Mouse (Mus musculus): ENCODE measurements around the gene Chst8. TPM values are rescaled to one million over a fixed set of nuclear protein-coding genes. Genes with fewer than 3 reads are reported as not detected.
A peak's percentile ranks its signal among the peaks of the same experiment; 100 is the strongest.

Gene Chst8
- polyA plus RNA-seq, 1 experiment from 2014 or later, result 9.2 TPM

DNA sequence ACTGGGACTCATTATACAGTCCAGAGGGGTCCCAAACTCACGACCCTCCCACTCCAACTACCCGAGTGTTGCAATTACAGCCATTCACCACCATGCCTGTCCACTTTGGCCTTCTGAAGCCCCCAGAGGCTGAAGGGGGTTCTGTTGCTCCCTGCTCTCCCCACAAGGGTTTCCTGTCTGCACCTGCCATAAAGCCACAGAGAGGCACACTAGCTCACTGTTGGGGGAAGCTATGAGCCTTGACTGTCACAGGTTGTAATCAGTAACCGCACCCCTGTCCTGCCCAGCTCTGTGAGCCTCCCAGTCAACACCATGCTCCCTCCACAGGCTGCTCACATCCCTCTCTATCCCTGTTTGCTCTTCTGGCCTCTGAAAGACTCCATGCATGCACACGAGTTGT is 64.0 kb downstream of the Chst8 start:
- 61% methylated on average over 4 of the region's 4 CpGs for WGBS
- Histone ChIP-seq H3K4me2 (ENCODE audit: low read length) (no peak overlapping the region), H3K4me1 (ENCODE audit: control insufficient read depth, insufficient read depth, low read depth, low read length) (peaks cover 20% of the 10 kb centered on the region), H3K9ac (ENCODE audit: low read depth, low read length) (no peak overlapping the region), H3K36me3 (ENCODE audit: control insufficient read depth, insufficient read depth, low read length) (no peaks in the 10 kb centered on the region), H3K4me3 (ENCODE audit: low read length) (no peak overlapping the region), H3K27me3 (replicated peaks; ENCODE audit: control insufficient read depth, insufficient read depth, low read length) (no peaks in the 10 kb centered on the region), H3K27ac (ENCODE audit: low read depth, low read length) (no peak overlapping the region), H3K9me3 (ENCODE audit: control insufficient read depth, low read length) (no peaks in the 10 kb centered on the region)
- ATAC-seq, result no peak

- ATAC-seq, result no peak
- WGBS, result 83% methylated on average over 12 of the region's 12 CpGs
- Histone ChIP-seq H3K9me3 (ENCODE audit: control insufficient read depth, low read length) (no peaks in the 10 kb centered on the region), H3K27ac (ENCODE audit: low read depth, low read length) (no peak overlapping the region), H3K36me3 (ENCODE audit: control insufficient read depth, insufficient read depth, low read length) (no peaks in the 10 kb centered on the region), H3K27me3 (replicated peaks; ENCODE audit: control insufficient read depth, insufficient read depth, low read length) (no peaks in the 10 kb centered on the region), H3K4me1 (ENCODE audit: control insufficient read depth, insufficient read depth, low read depth, low read length) (peaks cover 13% of the 10 kb centered on the region), H3K4me2 (ENCODE audit: low read length) (no peak overlapping the region), H3K9ac (ENCODE audit: low read depth, low read length) (no peak overlapping the region), H3K4me3 (ENCODE audit: low read length) (no peak overlapping the region)
These were observed 64.8 kb downstream of the Chst8 start for GRCm38 (mm10) chr7:34747661-34748060.

DNA sequence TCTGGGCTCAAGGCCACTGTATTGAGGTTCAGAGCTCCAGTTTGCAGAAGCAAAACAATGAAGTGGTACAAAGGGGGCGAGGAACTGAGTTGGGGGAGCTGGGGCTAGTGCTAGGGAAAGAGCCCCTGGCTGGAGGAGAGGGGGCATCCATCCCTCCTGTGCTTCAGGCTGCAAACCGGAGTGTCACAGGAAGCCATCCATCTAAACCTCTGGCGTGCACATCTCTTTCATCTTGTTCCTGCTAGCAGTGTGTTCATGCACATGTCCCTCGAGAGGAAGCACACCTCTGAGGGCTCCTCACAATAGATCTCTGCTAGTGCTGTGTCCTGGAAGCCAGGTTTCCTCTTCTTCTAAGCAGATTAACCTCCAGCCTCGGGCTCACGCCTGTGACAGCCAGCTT is 65.9 kb downstream of the Chst8 start:
- 38% methylated on average over 6 of the region's 6 CpGs for WGBS
- Histone ChIP-seq H3K4me1 (ENCODE audit: control insufficient read depth, insufficient read depth, low read depth, low read length) (peaks cover 9% of the 10 kb centered on the region), H3K36me3 (ENCODE audit: control insufficient read depth, insufficient read depth, low read length) (no peaks in the 10 kb centered on the region), H3K4me3 (ENCODE audit: low read length) (no peak overlapping the region), H3K9ac (ENCODE audit: low read depth, low read length) (peak overlapping the region; percentile 23; the same call in 1 of the 2 replicates), H3K9me3 (ENCODE audit: control insufficient read depth, low read length) (no peaks in the 10 kb centered on the region), H3K27me3 (replicated peaks; ENCODE audit: control insufficient read depth, insufficient read depth, low read length) (no peaks in the 10 kb centered on the region), H3K4me2 (ENCODE audit: low read length) (no peak overlapping the region), H3K27ac (ENCODE audit: low read depth, low read length) (no peak overlapping the region; the same call in 1 of the 2 replicates)
- no peak for ATAC-seq

DNA sequence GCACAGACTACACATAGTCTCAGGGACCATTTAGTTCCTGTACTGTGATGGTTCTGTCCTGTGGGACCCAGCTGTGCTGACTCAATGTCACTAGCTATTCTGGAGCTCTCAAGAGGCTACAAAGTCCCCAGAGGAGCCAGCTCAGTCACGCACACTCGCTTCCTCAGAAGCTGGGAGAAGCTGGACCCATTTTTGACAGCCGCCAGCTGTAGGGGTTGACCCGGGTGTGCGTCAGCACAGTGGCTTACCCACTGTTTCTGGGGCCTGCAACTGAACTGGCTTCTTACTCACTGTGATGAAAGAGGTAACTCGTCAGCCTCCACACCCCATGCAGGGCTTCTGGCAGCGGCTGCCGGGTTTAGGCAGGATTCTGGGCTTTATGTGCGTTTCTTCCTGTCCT is 66.3 kb downstream of the Chst8 start:
- H3K36me3 ChIP-seq (ENCODE audit: control insufficient read depth, insufficient read depth, low read length), result no peaks in the 10 kb centered on the region
- peaks cover 9% of the 10 kb centered on the region for H3K4me1 ChIP-seq (ENCODE audit: control insufficient read depth, insufficient read depth, low read depth, low read length)
- ATAC-seq, result no peak
- H3K27ac ChIP-seq (ENCODE audit: low read depth, low read length), result no peak overlapping the region; the same call in 1 of the 2 replicates
- 37% methylated on average over 9 of the region's 9 CpGs for WGBS
- no peak overlapping the region for H3K4me3 ChIP-seq (ENCODE audit: low read length)
- no peaks in the 10 kb centered on the region for H3K9me3 ChIP-seq (ENCODE audit: control insufficient read depth, low read length)
- peak overlapping the region; percentile 23; the same call in 1 of the 2 replicates for H3K9ac ChIP-seq (ENCODE audit: low read depth, low read length)
- no peaks in the 10 kb centered on the region for H3K27me3 ChIP-seq (replicated peaks; ENCODE audit: control insufficient read depth, insufficient read depth, low read length)
- no peak overlapping the region for H3K4me2 ChIP-seq (ENCODE audit: low read length)

GRCm38 (mm10) chr7:34745426-34745825 is 67.1 kb downstream of the Chst8 start:
- WGBS, result 65% methylated on average over 9 of the region's 9 CpGs
- no peak overlapping the region for H3K9ac ChIP-seq (ENCODE audit: low read depth, low read length)
- ATAC-seq, result peak; percentile 53; the same call in 1 of the 2 replicates
- no peaks in the 10 kb centered on the region for H3K36me3 ChIP-seq (ENCODE audit: control insufficient read depth, insufficient read depth, low read length)
- H3K27me3 ChIP-seq (replicated peaks; ENCODE audit: control insufficient read depth, insufficient read depth, low read length), result no peaks in the 10 kb centered on the region
- no peak overlapping the region for H3K27ac ChIP-seq (ENCODE audit: low read depth, low read length)
- H3K4me3 ChIP-seq (ENCODE audit: low read length), result no peak overlapping the region
- H3K4me1 ChIP-seq (ENCODE audit: control insufficient read depth, insufficient read depth, low read depth, low read length), result peaks cover 8% of the 10 kb centered on the region
- no peak overlapping the region for H3K4me2 ChIP-seq (ENCODE audit: low read length)
- H3K9me3 ChIP-seq (ENCODE audit: control insufficient read depth, low read length), result no peaks in the 10 kb centered on the region

DNA sequence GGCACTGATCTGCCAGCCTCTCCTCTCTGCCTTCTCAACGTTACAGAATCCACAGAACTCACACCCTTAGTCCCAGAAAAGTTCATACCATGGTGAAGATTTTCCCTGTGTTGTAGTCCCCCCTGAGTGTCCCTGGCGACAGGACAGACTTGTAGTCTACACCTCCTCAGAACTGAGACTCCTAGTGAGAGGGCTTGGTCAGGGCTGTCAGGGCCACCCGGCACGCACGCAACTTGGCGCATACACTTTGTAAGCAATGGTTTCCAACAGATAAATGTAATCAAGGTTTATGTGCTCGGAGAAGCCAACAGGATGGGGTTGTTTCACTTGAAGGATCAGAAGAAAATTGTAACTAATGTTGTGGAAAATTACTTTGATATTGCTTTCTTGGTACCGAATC is 67.5 kb downstream of the Chst8 start:
- no peak overlapping the region for H3K27ac ChIP-seq (ENCODE audit: low read depth, low read length)
- ATAC-seq, result no peak
- WGBS, result 68% methylated on average over 8 of the region's 8 CpGs

GRCm38 (mm10) chr7:34743411-34744085 is 69.0 kb downstream of the Chst8 start:
- Histone ChIP-seq H3K9me3 (ENCODE audit: control insufficient read depth, low read length) (no peaks in the 10 kb centered on the region), H3K36me3 (ENCODE audit: control insufficient read depth, insufficient read depth, low read length) (no peaks in the 10 kb centered on the region), H3K27me3 (replicated peaks; ENCODE audit: control insufficient read depth, insufficient read depth, low read length) (no peaks in the 10 kb centered on the region), H3K27ac (ENCODE audit: low read depth, low read length) (no peak overlapping the region), H3K4me1 (ENCODE audit: control insufficient read depth, insufficient read depth, low read depth, low read length) (peaks cover 6% of the 10 kb centered on the region), H3K4me2 (ENCODE audit: low read length) (no peak overlapping the region), H3K4me3 (ENCODE audit: low read length) (no peak overlapping the region), H3K9ac (ENCODE audit: low read depth, low read length) (no peak overlapping the region)
- ATAC-seq, result no peak
- WGBS, result 83% methylated on average over 8 of the region's 8 CpGs

More for the DNA sequence above, 67.5 kb downstream of the Chst8 start:
- no peaks in the 10 kb centered on the region for H3K27me3 ChIP-seq (replicated peaks; ENCODE audit: control insufficient read depth, insufficient read depth, low read length)
- H3K4me1 ChIP-seq (ENCODE audit: control insufficient read depth, insufficient read depth, low read depth, low read length), result peaks cover 6% of the 10 kb centered on the region
- no peak overlapping the region for H3K9ac ChIP-seq (ENCODE audit: low read depth, low read length)
- no peaks in the 10 kb centered on the region for H3K36me3 ChIP-seq (ENCODE audit: control insufficient read depth, insufficient read depth, low read length)
- H3K9me3 ChIP-seq (ENCODE audit: control insufficient read depth, low read length), result no peaks in the 10 kb centered on the region
- H3K4me3 ChIP-seq (ENCODE audit: low read length), result no peak overlapping the region
- H3K4me2 ChIP-seq (ENCODE audit: low read length), result no peak overlapping the region

GRCm38 (mm10) chr7:34739371-34739770 is 73.1 kb downstream of the Chst8 start:
- Histone ChIP-seq H3K4me1 (ENCODE audit: control insufficient read depth, insufficient read depth, low read depth, low read length) (no peaks in the 10 kb centered on the region; the same call in 1 of the 2 replicates), H3K4me3 (ENCODE audit: low read length) (no peak overlapping the region), H3K4me2 (ENCODE audit: low read length) (no peak overlapping the region), H3K9ac (ENCODE audit: low read depth, low read length) (no peak overlapping the region), H3K36me3 (ENCODE audit: control insufficient read depth, insufficient read depth, low read length) (no peaks in the 10 kb centered on the region), H3K9me3 (ENCODE audit: control insufficient read depth, low read length) (no peaks in the 10 kb centered on the region), H3K27me3 (replicated peaks; ENCODE audit: control insufficient read depth, insufficient read depth, low read length) (no peaks in the 10 kb centered on the region), H3K27ac (ENCODE audit: low read depth, low read length) (no peak overlapping the region)
- 97% methylated on average over 8 of the region's 8 CpGs for WGBS
- no peak for ATAC-seq

DNA sequence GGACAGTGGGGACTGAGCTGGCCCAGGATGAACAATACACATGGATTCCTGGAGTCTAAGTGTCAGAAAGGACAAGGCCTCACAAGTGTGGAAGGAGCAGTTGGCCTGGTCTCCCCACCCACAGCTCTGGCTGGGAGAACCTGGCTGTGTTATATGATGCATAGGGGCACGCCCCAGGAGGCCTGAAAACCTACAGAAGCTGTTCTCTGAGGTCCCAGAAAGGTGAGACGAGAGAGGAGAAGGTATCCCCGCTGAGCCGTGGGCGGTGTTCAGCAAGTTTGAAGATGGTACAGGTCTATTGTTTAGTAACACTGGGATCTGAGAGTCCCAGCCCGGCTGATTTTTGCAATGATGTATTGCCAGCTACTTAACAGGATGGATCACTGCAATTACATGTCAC is 75.3 kb downstream of the Chst8 start:
- no peak for ATAC-seq

More for the DNA sequence above, 75.3 kb downstream of the Chst8 start:
- Histone ChIP-seq H3K9me3 (ENCODE audit: control insufficient read depth, low read length) (no peaks in the 10 kb centered on the region), H3K27me3 (replicated peaks; ENCODE audit: control insufficient read depth, insufficient read depth, low read length) (no peaks in the 10 kb centered on the region; the same call in 1 of the 2 replicates), H3K27ac (ENCODE audit: low read depth, low read length) (no peak overlapping the region), H3K4me2 (ENCODE audit: low read length) (no peak overlapping the region), H3K36me3 (ENCODE audit: control insufficient read depth, insufficient read depth, low read length) (no peaks in the 10 kb centered on the region), H3K4me1 (ENCODE audit: control insufficient read depth, insufficient read depth, low read depth, low read length) (no peaks in the 10 kb centered on the region; the same call in 1 of the 2 replicates), H3K4me3 (ENCODE audit: low read length) (no peak overlapping the region), H3K9ac (ENCODE audit: low read depth, low read length) (no peak overlapping the region)
- 76% methylated on average over 6 of the region's 6 CpGs for WGBS

All from hindbrain, embryonic 16.5 days (tissue).